Mouse (Mus musculus): ENCODE measurements around the gene B3gat2. TPM values are rescaled to one million over a fixed set of nuclear protein-coding genes. Genes with fewer than 3 reads are reported as not detected.
A peak's percentile ranks its signal among the peaks of the same experiment; 100 is the strongest.

B3gat2 gene
- 0.92 and 0.96 TPM in 2 replicates for polyA plus RNA-seq (2015; fragmentation: Nextera tagmentation; extraction: Ambion mirVana)

DNA sequence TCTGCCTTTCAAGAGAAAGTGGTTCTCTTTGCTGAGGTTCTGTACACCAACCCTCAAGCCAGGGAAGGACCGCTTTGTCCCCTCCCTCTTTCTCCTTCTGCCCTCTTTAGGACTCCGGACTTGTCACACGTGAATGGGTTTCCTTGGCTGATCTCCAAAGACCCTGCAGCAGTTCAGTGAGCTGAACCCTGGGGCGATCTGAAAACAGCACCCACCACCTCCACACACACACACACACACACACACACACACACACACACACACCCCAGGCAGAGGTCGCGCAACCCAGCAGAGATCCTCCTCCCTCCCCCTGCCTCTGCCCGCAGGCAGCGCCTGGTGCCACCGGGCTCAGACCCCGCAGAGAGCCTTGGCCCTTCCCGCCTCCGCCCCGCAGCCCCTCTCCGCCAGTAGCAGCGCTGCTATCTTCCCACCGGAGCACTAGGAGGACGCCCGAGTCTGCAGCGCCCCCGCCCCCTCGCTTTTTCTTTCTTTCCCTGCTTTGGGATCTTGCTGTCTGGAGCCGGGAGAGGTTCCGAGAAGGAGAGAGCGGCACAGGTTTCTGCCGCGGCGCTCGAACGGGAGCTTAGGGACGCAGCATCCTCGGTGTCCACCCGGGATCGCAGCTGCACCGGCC is at the start of gene B3gat2:
Gene B3gat2, plus strand, starts transcription at position 252 of the 634 bp plus-strand sequence.
- Histone ChIP-seq H3K4me2 (replicated peaks) (peak within 1 kb of the TSS; percentile 98), H3K4me1 (peaks cover 16% of the 10 kb centered on the region), H3K27me3 (peaks cover 55% of the 10 kb centered on the region), H3K4me3 (peak within 1 kb of the TSS; percentile 63), H3K9me3 (no peaks in the 10 kb centered on the region), H3K27ac (no peak within 1 kb of the TSS), H3K9ac (peak within 1 kb of the TSS; percentile 66), H3K36me3 (no peaks in the 10 kb centered on the region)
- WGBS = 2% methylated on average over 34 of the region's 34 CpGs
- ATAC-seq (ENCODE audit: low FRiP score, low read depth) = peak; percentile 66

GRCm38 (mm10) chr1:23720326-23720725 is 41.2 kb upstream of the B3gat2 start:
- Histone ChIP-seq H3K9ac (no peak overlapping the region), H3K9me3 (no peaks in the 10 kb centered on the region), H3K4me2 (replicated peaks) (no peak overlapping the region), H3K36me3 (no peaks in the 10 kb centered on the region), H3K4me3 (no peak overlapping the region), H3K27me3 (no peaks in the 10 kb centered on the region), H3K27ac (no peak overlapping the region), H3K4me1 (no peaks in the 10 kb centered on the region)
- ATAC-seq (ENCODE audit: low FRiP score, low read depth) = no peak
- 74% methylated on average over 8 of the region's 8 CpGs for WGBS

DNA sequence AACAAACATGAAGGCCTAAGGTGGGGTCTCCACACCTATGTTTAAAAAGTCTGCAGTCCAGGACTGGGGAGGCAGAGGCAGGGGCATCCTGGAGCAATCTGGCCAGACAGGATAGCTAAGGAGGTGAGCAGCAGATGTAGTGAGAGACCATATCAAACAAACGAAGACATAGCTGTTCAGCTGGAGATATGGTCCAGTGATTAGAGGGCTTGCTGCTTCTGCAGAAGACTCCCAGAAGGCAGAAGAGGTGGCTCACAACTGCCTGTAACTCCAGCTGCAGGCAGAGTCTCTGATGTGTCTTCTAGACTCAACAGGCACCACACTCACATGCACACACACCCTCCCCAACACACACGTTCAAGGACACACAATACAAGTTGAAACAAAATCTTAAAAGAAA is 40.5 kb upstream of the B3gat2 start:
- WGBS = 73% methylated on average over 2 of the region's 2 CpGs
- no peaks in the 10 kb centered on the region for H3K9me3 ChIP-seq
- no peaks in the 10 kb centered on the region for H3K27me3 ChIP-seq
- H3K9ac ChIP-seq = no peak overlapping the region
- no peak for ATAC-seq (ENCODE audit: low FRiP score, low read depth)
- H3K36me3 ChIP-seq = no peaks in the 10 kb centered on the region
- no peak overlapping the region for H3K4me3 ChIP-seq
- H3K27ac ChIP-seq = no peak overlapping the region
- no peak overlapping the region for H3K4me2 ChIP-seq (replicated peaks)
- no peaks in the 10 kb centered on the region for H3K4me1 ChIP-seq

DNA sequence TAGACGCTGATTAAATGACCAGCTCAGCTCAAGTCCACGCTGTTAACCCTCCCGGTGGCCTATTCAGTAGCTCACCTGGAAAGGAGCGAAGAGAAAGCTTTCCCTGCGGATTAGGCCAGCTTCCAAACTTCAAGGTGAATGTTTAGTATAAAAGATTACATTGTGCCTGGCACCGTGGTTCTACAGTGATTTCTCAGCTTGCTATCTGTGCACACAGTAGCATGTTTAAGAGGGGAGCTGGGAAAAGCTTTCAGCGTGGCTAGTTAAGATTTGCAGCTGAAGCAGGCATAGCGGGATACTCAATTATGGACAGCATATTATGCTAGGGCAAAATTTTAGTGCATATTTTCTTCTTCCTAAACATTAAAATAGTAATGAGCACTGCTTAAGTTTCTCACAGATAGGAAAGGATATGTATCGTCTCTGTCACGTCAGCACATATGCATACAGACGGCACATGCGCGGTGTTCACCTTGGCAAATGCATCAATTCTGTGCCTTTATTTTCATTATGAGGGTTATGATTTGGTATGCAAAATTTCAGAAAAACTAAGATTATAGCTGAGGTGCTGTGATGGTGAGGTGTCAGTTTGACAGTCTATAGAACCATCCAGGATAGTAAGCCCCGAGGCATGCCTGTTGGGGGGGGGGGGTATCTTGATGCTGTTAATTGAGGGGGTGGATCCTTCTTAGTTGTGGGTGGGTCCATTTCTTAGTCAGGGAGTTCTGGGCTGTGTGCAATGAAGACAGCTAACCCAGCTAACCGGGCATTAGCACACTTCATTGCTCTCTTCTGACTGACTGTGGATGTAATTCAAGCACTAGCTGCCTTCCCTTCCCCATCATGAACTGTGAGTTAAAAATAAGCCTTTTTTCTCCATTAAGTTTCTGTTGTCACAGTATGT is 38.8 kb upstream of the B3gat2 start:
- no peaks in the 10 kb centered on the region for H3K27me3 ChIP-seq
- H3K9me3 ChIP-seq = no peaks in the 10 kb centered on the region
- no peaks in the 10 kb centered on the region for H3K36me3 ChIP-seq
- H3K4me1 ChIP-seq = no peaks in the 10 kb centered on the region
- ATAC-seq (ENCODE audit: low FRiP score, low read depth) = no peak
- H3K9ac ChIP-seq = no peak overlapping the region
- no peak overlapping the region for H3K4me2 ChIP-seq (replicated peaks)
- no peak overlapping the region for H3K4me3 ChIP-seq
- 76% methylated on average over 15 of the region's 15 CpGs for WGBS
- no peak overlapping the region for H3K27ac ChIP-seq

DNA sequence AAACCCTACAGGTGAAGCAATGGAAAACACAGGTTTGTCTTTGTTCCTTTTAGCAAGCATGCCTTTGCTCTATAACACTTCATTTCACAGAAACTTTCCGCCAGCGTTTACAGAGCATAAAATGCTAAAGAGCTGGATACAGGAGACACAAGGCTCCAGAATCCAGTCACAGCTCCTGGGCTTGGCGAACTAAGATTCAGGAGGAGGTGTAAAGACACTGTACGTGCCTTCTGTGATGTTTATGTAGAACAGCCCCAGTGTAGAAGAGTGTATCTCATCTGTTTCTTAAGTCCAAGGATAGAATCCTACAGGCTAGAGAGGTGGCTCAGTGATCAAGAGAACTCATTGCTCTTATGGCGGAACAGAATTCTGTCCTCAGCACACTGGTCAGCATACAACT is 30.2 kb upstream of the B3gat2 start:
- Histone ChIP-seq H3K36me3 (no peaks in the 10 kb centered on the region), H3K27ac (no peak overlapping the region), H3K4me3 (no peak overlapping the region), H3K4me2 (replicated peaks) (no peak overlapping the region), H3K27me3 (no peaks in the 10 kb centered on the region), H3K4me1 (peaks cover 3% of the 10 kb centered on the region; the same call in 1 of the 2 replicates), H3K9ac (no peak overlapping the region), H3K9me3 (no peaks in the 10 kb centered on the region)
- ATAC-seq (ENCODE audit: low FRiP score, low read depth) = no peak
- WGBS = 83% methylated on average over 5 of the region's 5 CpGs

GRCm38 (mm10) chr1:23750864-23751532 is 10.6 kb upstream of the B3gat2 start:
- Histone ChIP-seq H3K27me3 (no peaks in the 10 kb centered on the region), H3K9ac (no peak overlapping the region), H3K36me3 (no peaks in the 10 kb centered on the region), H3K4me3 (no peak overlapping the region), H3K4me2 (replicated peaks) (no peak overlapping the region), H3K4me1 (no peaks in the 10 kb centered on the region), H3K9me3 (no peaks in the 10 kb centered on the region), H3K27ac (no peak overlapping the region)
- ATAC-seq (ENCODE audit: low FRiP score, low read depth) = no peak
- WGBS = 81% methylated on average over 3 of the region's 3 CpGs

DNA sequence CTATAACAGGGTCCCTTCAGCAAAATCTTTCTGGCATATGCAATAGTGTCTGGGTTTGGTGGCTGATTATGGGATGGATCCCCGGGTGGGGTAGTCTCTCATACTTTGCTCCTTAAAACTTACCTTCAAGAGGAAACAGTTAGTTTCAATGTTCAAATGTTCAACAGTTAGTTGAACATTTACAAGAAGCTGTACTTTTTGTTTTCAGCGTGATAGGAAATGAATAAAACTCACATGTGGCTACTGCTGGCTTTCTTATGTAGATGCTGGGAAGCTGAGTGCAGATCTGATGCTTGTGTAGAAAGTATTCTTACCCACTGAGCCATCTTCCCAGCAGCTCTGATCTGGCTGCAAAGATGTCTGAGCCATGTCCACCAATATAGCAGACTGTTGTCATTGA is 8.5 kb upstream of the B3gat2 start:
- ATAC-seq (ENCODE audit: low FRiP score, low read depth) = no peak
- 79% methylated on average over 2 of the region's 2 CpGs for WGBS
- no peaks in the 10 kb centered on the region for H3K27me3 ChIP-seq

DNA sequence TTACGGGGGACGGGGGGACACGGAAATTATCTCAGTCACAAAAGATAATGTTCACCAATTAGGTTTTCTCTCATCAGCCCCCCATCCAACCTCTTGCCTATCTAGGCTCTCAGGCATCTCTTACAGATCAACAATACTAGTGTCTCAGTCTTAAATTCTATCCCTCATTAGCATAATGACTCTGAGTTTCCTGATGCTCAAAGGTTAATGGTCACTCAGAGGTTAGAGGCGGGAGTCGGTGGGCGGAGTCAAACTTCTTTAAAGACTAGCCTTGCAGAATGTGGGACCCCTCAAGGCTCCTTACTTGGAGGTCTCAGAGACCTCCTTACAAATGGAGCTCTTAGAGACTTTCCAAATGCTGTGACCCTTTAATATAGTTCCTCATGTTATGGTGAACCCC is 8.0 kb upstream of the B3gat2 start:
- no peak overlapping the region for H3K27ac ChIP-seq
- H3K36me3 ChIP-seq = no peaks in the 10 kb centered on the region
- no peaks in the 10 kb centered on the region for H3K4me1 ChIP-seq
- H3K27me3 ChIP-seq = no peaks in the 10 kb centered on the region
- no peak for ATAC-seq (ENCODE audit: low FRiP score, low read depth)
- H3K9me3 ChIP-seq = no peaks in the 10 kb centered on the region
- no peak overlapping the region for H3K9ac ChIP-seq
- no peak overlapping the region for H3K4me2 ChIP-seq (replicated peaks)
- WGBS = 86% methylated on average over 6 of the region's 6 CpGs
- no peak overlapping the region for H3K4me3 ChIP-seq

More for the DNA sequence above, 8.5 kb upstream of the B3gat2 start:
- H3K4me3 ChIP-seq = no peak overlapping the region
- H3K27ac ChIP-seq = no peak overlapping the region
- H3K4me1 ChIP-seq = no peaks in the 10 kb centered on the region
- no peak overlapping the region for H3K9ac ChIP-seq
- H3K4me2 ChIP-seq (replicated peaks) = no peak overlapping the region
- no peaks in the 10 kb centered on the region for H3K9me3 ChIP-seq
- no peaks in the 10 kb centered on the region for H3K36me3 ChIP-seq

DNA sequence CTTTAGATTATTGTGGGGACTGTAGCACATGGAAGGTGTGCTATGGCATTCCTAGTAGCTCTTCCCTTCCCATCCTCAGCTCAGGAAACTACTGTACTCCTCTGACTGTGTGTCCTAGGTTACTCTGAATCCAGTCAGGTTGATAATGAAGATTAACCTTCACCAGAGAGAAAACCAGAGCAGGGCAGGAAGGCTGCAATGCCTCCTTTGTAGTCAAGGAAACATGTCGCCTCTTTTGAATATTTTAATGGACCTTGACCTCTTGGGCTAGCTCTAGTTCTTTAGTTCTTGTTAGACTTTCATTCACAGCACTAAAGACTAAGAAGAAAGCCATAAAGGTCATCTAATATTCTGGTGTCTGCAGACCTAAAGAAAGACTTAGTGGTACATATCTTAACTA is 7.2 kb upstream of the B3gat2 start:
- no peak overlapping the region for H3K4me3 ChIP-seq
- no peak overlapping the region for H3K4me2 ChIP-seq (replicated peaks)
- ATAC-seq (ENCODE audit: low FRiP score, low read depth) = no peak
- H3K27me3 ChIP-seq = peaks cover 6% of the 10 kb centered on the region
- H3K4me1 ChIP-seq = no peaks in the 10 kb centered on the region
- no peaks in the 10 kb centered on the region for H3K36me3 ChIP-seq
- 60% methylated on average over 1 of the region's 1 CpGs for WGBS
- H3K9ac ChIP-seq = no peak overlapping the region
- no peak overlapping the region for H3K27ac ChIP-seq
- no peaks in the 10 kb centered on the region for H3K9me3 ChIP-seq

DNA sequence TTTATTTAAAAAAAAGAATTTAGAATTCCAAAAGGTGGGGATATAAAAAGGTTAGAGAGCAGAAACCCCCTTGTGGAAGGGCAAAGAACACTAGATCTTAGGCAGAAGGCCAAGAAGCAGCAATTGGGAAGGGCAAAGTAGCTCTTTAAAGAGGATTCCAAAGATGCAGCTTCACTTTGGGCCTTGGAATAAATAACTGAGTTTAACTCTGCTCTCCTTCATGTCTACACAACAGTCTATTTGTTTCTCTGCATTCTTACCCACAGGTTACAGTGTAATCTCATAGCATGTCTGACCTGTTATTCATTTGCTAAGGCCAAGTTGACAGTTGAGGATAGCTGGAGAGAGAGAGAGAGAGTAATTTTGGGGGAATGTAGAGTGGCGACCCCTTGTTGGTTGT is 6.6 kb upstream of the B3gat2 start:
- H3K9ac ChIP-seq = no peak overlapping the region
- H3K4me1 ChIP-seq = no peaks in the 10 kb centered on the region
- H3K4me2 ChIP-seq (replicated peaks) = no peak overlapping the region
- WGBS = 83% methylated on average over 1 of the region's 1 CpGs
- ATAC-seq (ENCODE audit: low FRiP score, low read depth) = no peak
- no peak overlapping the region for H3K27ac ChIP-seq
- H3K9me3 ChIP-seq = no peaks in the 10 kb centered on the region
- H3K27me3 ChIP-seq = peaks cover 12% of the 10 kb centered on the region
- no peaks in the 10 kb centered on the region for H3K36me3 ChIP-seq
- H3K4me3 ChIP-seq = no peak overlapping the region

DNA sequence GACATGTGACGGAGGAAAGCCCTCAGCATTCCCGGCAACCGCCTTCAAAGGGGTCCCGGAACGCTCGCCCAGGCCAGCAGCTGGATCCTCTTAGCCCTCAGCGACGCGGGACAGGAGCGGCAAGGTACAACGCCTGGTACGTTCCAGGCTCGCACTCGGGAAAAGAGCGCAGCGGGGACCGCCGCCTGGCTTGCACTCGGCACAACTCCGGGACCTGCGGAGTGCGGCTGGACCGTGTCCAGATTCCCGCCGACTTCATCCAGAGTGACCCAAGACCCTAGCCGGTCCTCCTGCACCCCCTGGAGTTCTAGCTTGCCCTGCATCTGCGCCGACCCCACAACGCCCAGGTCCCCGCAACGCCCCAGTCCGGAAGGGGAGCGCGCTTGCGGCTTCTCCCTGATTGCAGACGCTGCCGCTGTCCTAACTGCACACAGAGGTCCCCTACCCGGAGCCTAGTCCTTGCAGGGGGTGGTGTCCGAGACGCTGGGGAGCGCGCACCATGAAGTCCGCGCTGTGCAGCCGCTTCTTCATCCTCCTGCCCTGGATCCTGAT is 659 bp downstream of the B3gat2 start:
- peak overlapping the region; percentile 66 for H3K9ac ChIP-seq
- no peaks in the 10 kb centered on the region for H3K9me3 ChIP-seq
- under 1% methylated on average over 45 of the region's 45 CpGs for WGBS
- peaks cover 16% of the 10 kb centered on the region for H3K4me1 ChIP-seq
- no peak overlapping the region for H3K27ac ChIP-seq
- H3K4me2 ChIP-seq (replicated peaks) = peak overlapping the region; percentile 98
- peak; percentile 34 for ATAC-seq (ENCODE audit: low FRiP score, low read depth)
- H3K4me3 ChIP-seq = peak overlapping the region; percentile 63
- no peaks in the 10 kb centered on the region for H3K36me3 ChIP-seq
- H3K27me3 ChIP-seq = peaks cover 61% of the 10 kb centered on the region

Measured in limb, embryonic 13.5 days (tissue).